In genomic region chr8:3239641-3240040, GRCm38 (mm10) we compare ENCODE assay signal across 25 mouse cellular contexts.
"Had no signal": no experiment of that assay in that cellular context is flagged by ENCODE, and none has a peak within 500 bp of the region (broad histone marks: within the 10 kb centered on the region; RNA-seq: fewer than 3 reads in every experiment).

No protein-coding gene starts in this region.

- ATAC-seq: liver, embryonic 12.5 days; midbrain, embryonic 15.5 days had no signal

- H3K4me3 ChIP-seq: kidney, embryonic 15.5 days; layer of hippocampus, adult 2 months; left cerebral cortex, adult 2 months; liver, embryonic 12.5 days; liver, embryonic 15.5 days; lung, embryonic 15.5 days; megakaryocyte, embryonic 14.5 days; midbrain, embryonic 12.5 days; midbrain, embryonic 15.5 days; neural tube, embryonic 12.5 days; neural tube, embryonic 15.5 days had no signal

- H3K9me3 ChIP-seq: kidney, embryonic 15.5 days; liver, embryonic 12.5 days; liver, embryonic 15.5 days; lung, embryonic 15.5 days; megakaryocyte, embryonic 14.5 days; midbrain, embryonic 12.5 days; midbrain, embryonic 15.5 days; neural tube, embryonic 12.5 days; neural tube, embryonic 15.5 days had no signal

- H3K27me3 ChIP-seq: kidney, embryonic 15.5 days; liver, embryonic 12.5 days; liver, embryonic 15.5 days; lung, embryonic 15.5 days; megakaryocyte, embryonic 14.5 days; midbrain, embryonic 12.5 days; midbrain, embryonic 15.5 days; neural tube, embryonic 12.5 days; neural tube, embryonic 15.5 days had no signal

- H3K4me2 ChIP-seq: kidney, embryonic 15.5 days; liver, embryonic 12.5 days; liver, embryonic 15.5 days; lung, embryonic 15.5 days; midbrain, embryonic 12.5 days; midbrain, embryonic 15.5 days; neural tube, embryonic 12.5 days; neural tube, embryonic 15.5 days had no signal

- H3K36me3 ChIP-seq: kidney, embryonic 15.5 days; liver, embryonic 12.5 days; liver, embryonic 15.5 days; lung, embryonic 15.5 days; midbrain, embryonic 12.5 days; midbrain, embryonic 15.5 days; neural tube, embryonic 12.5 days had no signal

- DNase-seq: kidney, adult 18-20 months; kidney, postnatal 14 days; layer of hippocampus, adult 9-11 months; layer of hippocampus, postnatal 36 days; lung, adult 18-20 months; lung, postnatal 10 days; lung, postnatal 36 days; right cerebral cortex, adult 18-20 months; right cerebral cortex, postnatal 14 days; right cerebral cortex, postnatal 4 days; thymus, adult 2 months; thymus, postnatal 14 days; thymus, postnatal 4 days had no signal

- H3K27ac ChIP-seq: kidney, embryonic 15.5 days; layer of hippocampus, adult 2 months; left cerebral cortex, adult 2 months; liver, embryonic 12.5 days; liver, embryonic 15.5 days; lung, embryonic 15.5 days; midbrain, embryonic 12.5 days; midbrain, embryonic 15.5 days; neural tube, embryonic 12.5 days; neural tube, embryonic 15.5 days; stomach, postnatal 0 days had no signal

- H3K9ac ChIP-seq: kidney, embryonic 15.5 days; liver, embryonic 12.5 days; liver, embryonic 15.5 days; lung, embryonic 15.5 days; midbrain, embryonic 12.5 days; midbrain, embryonic 15.5 days; neural tube, embryonic 12.5 days; neural tube, embryonic 15.5 days had no signal

- H3K4me1 ChIP-seq: midbrain, embryonic 12.5 days; midbrain, embryonic 15.5 days; neural tube, embryonic 12.5 days had no signal
